Mouse (Mus musculus): ENCODE data around the gene Il21. TPM values are rescaled to one million over a fixed set of nuclear protein-coding genes. Genes with fewer than 3 reads are reported as not detected.

Il21 gene
- polyA plus RNA-seq, 1 experiment from 2014 or later, result not detected

DNA sequence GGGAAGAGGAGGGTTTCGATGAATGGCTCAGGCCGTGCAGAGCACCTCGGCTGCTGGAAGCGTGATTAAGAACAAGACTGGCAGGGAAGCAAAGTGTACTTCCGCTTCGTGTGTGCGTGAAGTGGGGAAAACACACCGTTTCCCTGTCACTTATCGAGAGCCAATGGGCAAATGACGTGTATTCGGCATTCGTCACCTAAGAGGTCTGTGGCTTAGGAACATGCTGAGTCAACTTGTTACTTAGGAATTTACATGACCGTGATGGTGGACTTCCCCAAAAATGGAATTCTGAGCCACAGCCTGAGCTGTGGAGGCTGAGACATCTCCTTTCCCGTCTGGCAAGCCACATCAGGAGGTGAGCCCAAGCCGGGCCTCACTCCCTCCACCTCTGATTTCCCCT lies 25.3 kb upstream of the Il21 start:
- H3K4me3 ChIP-seq (ENCODE audit: low read length), result no peak overlapping the region
- H3K27me3 ChIP-seq (ENCODE audit: control insufficient read depth, insufficient read depth, low read length), result no peaks in the 10 kb centered on the region
- no peak for ATAC-seq (replicated peaks; ENCODE audit: extremely low read depth, insufficient read depth, low FRiP score)
- H3K4me2 ChIP-seq (ENCODE audit: low read depth, low read length), result no peak overlapping the region
- H3K36me3 ChIP-seq (ENCODE audit: control insufficient read depth, insufficient read depth), result no peaks in the 10 kb centered on the region
- WGBS, result 85% methylated on average over 15 of the region's 15 CpGs
- no peak overlapping the region for H3K9ac ChIP-seq (ENCODE audit: low read length)
- H3K4me1 ChIP-seq (ENCODE audit: control insufficient read depth, insufficient read depth, low read length), result no peaks in the 10 kb centered on the region
- H3K9me3 ChIP-seq (replicated peaks; ENCODE audit: control insufficient read depth, low read length), result no peaks in the 10 kb centered on the region
- no peak overlapping the region for H3K27ac ChIP-seq (ENCODE audit: low read length)

DNA sequence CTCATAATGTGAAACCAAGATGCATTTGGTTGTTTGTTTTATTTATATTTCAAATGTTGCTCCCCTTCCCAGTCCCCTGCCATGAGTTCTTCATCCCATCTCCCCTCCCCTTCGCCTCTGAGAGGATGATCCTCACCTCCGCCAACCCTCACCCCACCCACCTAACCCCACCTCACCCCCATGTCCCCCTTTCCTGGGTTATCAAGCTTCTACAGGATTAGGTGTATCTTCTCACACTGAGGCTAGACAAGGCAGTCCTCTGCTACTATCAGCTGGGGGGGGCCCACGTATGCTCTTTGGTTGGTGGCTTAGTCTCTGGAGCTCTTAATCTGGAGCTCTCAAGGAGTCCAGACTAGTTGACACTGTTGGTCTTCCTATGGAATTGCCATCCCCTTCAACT lies 18.5 kb upstream of the Il21 start:
- no peak overlapping the region for H3K9ac ChIP-seq (ENCODE audit: low read length)
- no peak overlapping the region for H3K4me3 ChIP-seq (ENCODE audit: low read length)
- no peaks in the 10 kb centered on the region for H3K36me3 ChIP-seq (ENCODE audit: control insufficient read depth, insufficient read depth)
- no peaks in the 10 kb centered on the region for H3K9me3 ChIP-seq (replicated peaks; ENCODE audit: control insufficient read depth, low read length)
- H3K4me2 ChIP-seq (ENCODE audit: low read depth, low read length), result no peak overlapping the region
- H3K4me1 ChIP-seq (ENCODE audit: control insufficient read depth, insufficient read depth, low read length), result no peaks in the 10 kb centered on the region
- WGBS, result 82% methylated on average over 3 of the region's 3 CpGs
- ATAC-seq (replicated peaks; ENCODE audit: extremely low read depth, insufficient read depth, low FRiP score), result no peak
- no peak overlapping the region for H3K27ac ChIP-seq (ENCODE audit: low read length)
- no peaks in the 10 kb centered on the region for H3K27me3 ChIP-seq (ENCODE audit: control insufficient read depth, insufficient read depth, low read length)

GRCm38 (mm10) chr3:37235025-37235424 lies 2.6 kb upstream of the Il21 start:
- H3K27me3 ChIP-seq (ENCODE audit: control insufficient read depth, insufficient read depth, low read length), result no peaks in the 10 kb centered on the region
- 60% methylated on average over 4 of the region's 4 CpGs for WGBS
- no peaks in the 10 kb centered on the region for H3K9me3 ChIP-seq (replicated peaks; ENCODE audit: control insufficient read depth, low read length)
- no peak overlapping the region for H3K9ac ChIP-seq (ENCODE audit: low read length)
- H3K27ac ChIP-seq (ENCODE audit: low read length), result no peak overlapping the region
- no peak for ATAC-seq (replicated peaks; ENCODE audit: extremely low read depth, insufficient read depth, low FRiP score)
- H3K4me3 ChIP-seq (ENCODE audit: low read length), result no peak overlapping the region
- H3K36me3 ChIP-seq (ENCODE audit: control insufficient read depth, insufficient read depth), result no peaks in the 10 kb centered on the region
- H3K4me2 ChIP-seq (ENCODE audit: low read depth, low read length), result no peak overlapping the region
- no peaks in the 10 kb centered on the region for H3K4me1 ChIP-seq (ENCODE audit: control insufficient read depth, insufficient read depth, low read length)

DNA sequence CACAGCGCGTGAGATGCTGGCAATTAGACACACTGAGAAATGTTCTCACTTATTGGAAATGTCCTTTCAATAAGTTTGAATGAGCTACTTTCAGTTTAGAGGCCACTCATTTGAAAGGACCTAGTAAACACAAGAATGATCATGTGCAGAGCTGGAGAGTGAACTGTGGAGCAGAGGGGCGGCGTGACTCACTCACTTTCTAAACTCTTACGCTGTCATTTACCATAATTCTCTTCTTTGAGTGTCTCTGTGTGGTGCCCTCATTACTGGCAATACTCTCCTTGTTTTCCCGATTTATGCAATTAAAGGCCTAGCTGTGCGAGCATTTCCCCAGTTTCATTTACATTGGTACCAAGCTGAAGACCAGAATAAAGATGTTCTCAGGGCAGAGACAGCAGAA lies 1.3 kb downstream of the Il21 start:
- Histone ChIP-seq H3K36me3 (ENCODE audit: control insufficient read depth, insufficient read depth) (no peaks in the 10 kb centered on the region), H3K4me3 (ENCODE audit: low read length) (no peak overlapping the region), H3K9ac (ENCODE audit: low read length) (no peak overlapping the region), H3K27me3 (ENCODE audit: control insufficient read depth, insufficient read depth, low read length) (no peaks in the 10 kb centered on the region), H3K4me2 (ENCODE audit: low read depth, low read length) (no peak overlapping the region), H3K9me3 (replicated peaks; ENCODE audit: control insufficient read depth, low read length) (no peaks in the 10 kb centered on the region), H3K27ac (ENCODE audit: low read length) (no peak overlapping the region), H3K4me1 (ENCODE audit: control insufficient read depth, insufficient read depth, low read length) (no peaks in the 10 kb centered on the region)
- no peak for ATAC-seq (replicated peaks; ENCODE audit: extremely low read depth, insufficient read depth, low FRiP score)
- 88% methylated on average over 7 of the region's 7 CpGs for WGBS

DNA sequence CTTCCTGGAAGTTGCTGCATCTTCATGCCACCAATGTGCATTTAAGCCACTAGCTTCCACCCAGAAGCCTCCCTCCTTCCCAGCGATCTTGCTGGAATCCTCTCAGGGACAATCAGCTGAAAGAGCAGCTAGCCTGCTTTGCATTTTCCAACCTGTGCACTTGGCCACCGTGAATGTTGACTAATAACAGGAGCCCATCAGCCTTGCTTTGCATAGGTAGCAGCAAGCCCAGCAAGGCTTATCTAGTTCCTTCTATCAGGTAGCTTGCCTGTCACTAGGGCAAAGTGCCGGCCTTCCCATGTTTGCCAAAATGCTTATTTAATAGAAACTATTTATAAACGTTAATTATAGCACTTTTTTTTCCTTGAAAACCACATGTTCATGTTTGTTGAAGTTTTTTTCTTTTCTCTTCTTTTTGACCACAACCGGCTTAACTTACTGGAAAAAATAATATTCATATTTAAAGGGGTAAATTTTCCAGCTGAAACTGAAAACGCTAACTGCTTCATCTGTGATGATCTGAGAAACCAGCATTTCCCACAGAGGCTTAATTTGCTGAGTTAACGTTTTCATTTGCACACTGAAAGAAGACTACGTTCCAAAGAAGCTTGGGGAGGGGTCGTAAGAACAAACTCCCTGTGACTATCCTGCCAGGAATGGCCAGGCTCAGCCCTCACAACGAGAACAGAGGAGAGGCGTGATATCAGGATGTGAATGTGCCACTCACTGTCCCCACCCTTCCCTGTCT lies 3.2 kb downstream of the Il21 start:
- Histone ChIP-seq H3K36me3 (ENCODE audit: control insufficient read depth, insufficient read depth) (no peaks in the 10 kb centered on the region), H3K27ac (ENCODE audit: low read length) (no peak overlapping the region), H3K9ac (ENCODE audit: low read length) (no peak overlapping the region), H3K4me1 (ENCODE audit: control insufficient read depth, insufficient read depth, low read length) (no peaks in the 10 kb centered on the region), H3K27me3 (ENCODE audit: control insufficient read depth, insufficient read depth, low read length) (no peaks in the 10 kb centered on the region), H3K4me3 (ENCODE audit: low read length) (no peak overlapping the region), H3K4me2 (ENCODE audit: low read depth, low read length) (no peak overlapping the region), H3K9me3 (replicated peaks; ENCODE audit: control insufficient read depth, low read length) (no peaks in the 10 kb centered on the region)
- 54% methylated on average over 11 of the region's 11 CpGs for WGBS
- no peak for ATAC-seq (replicated peaks; ENCODE audit: extremely low read depth, insufficient read depth, low FRiP score)

DNA sequence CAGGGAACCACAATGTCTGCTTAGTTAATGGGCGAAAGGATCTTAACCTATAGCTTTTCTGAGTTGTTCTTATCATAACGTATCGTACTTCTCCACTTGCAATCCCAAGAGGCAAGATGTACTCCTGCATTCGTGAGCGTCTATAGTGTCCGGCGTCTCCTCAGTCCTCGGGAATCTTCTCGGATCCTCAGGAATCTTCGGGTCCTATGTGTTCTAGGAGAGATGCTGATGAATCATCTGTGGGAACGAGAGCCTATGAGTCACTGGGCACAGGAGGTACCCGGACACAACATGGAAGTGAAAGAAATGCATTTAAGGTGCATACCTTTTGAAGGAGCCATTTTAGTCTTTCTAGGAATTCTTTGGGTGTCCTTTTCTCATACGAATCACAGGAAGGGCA lies 7.3 kb downstream of the Il21 start:
- H3K9me3 ChIP-seq (replicated peaks; ENCODE audit: control insufficient read depth, low read length), result no peaks in the 10 kb centered on the region
- H3K27me3 ChIP-seq (ENCODE audit: control insufficient read depth, insufficient read depth, low read length), result no peaks in the 10 kb centered on the region
- ATAC-seq (replicated peaks; ENCODE audit: extremely low read depth, insufficient read depth, low FRiP score), result no peak
- H3K4me1 ChIP-seq (ENCODE audit: control insufficient read depth, insufficient read depth, low read length), result no peaks in the 10 kb centered on the region
- no peak overlapping the region for H3K4me3 ChIP-seq (ENCODE audit: low read length)
- H3K36me3 ChIP-seq (ENCODE audit: control insufficient read depth, insufficient read depth), result no peaks in the 10 kb centered on the region
- no peak overlapping the region for H3K9ac ChIP-seq (ENCODE audit: low read length)
- WGBS, result 87% methylated on average over 13 of the region's 13 CpGs
- no peak overlapping the region for H3K4me2 ChIP-seq (ENCODE audit: low read depth, low read length)
- no peak overlapping the region for H3K27ac ChIP-seq (ENCODE audit: low read length)

GRCm38 (mm10) chr3:37219071-37219470 lies 13.4 kb downstream of the Il21 start:
- no peak for ATAC-seq (replicated peaks; ENCODE audit: extremely low read depth, insufficient read depth, low FRiP score)
- Histone ChIP-seq H3K9me3 (replicated peaks; ENCODE audit: control insufficient read depth, low read length) (no peaks in the 10 kb centered on the region), H3K4me1 (ENCODE audit: control insufficient read depth, insufficient read depth, low read length) (no peaks in the 10 kb centered on the region), H3K36me3 (ENCODE audit: control insufficient read depth, insufficient read depth) (no peaks in the 10 kb centered on the region), H3K27ac (ENCODE audit: low read length) (no peak overlapping the region), H3K27me3 (ENCODE audit: control insufficient read depth, insufficient read depth, low read length) (no peaks in the 10 kb centered on the region), H3K4me2 (ENCODE audit: low read depth, low read length) (no peak overlapping the region), H3K9ac (ENCODE audit: low read length) (no peak overlapping the region), H3K4me3 (ENCODE audit: low read length) (no peak overlapping the region)
- WGBS, result 18% methylated on average over 4 of the region's 4 CpGs

DNA sequence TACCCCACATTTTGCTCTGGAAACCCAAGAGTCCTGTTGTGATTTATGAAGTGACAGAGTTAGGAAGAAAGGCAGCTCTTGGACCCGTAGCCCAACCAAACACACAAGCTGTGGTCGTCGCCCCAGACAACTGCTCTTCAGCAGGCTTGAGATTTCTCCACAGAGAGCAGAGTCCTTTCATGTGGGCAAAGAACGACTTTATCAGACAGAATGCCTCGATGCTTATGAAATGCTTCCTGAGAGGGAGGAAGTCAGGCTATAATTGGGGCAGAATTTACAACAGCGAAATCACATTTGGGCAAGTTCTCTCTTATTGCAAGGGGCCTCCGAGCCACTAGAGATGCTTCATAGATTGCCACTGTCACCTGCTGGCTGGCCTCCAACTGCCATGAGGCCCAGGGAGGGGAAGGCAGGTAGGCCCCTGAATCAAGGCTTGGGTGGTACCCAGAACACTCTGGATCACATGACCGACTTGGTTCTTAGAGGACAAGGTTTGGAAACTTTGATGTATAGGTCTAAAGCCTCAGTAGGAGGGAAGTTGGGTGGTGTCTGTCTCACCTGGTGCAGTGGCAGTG lies 27.1 kb downstream of the Il21 start:
- Histone ChIP-seq H3K4me1 (ENCODE audit: control insufficient read depth, insufficient read depth, low read length) (no peaks in the 10 kb centered on the region; the same call in 1 of the 2 replicates), H3K36me3 (ENCODE audit: control insufficient read depth, insufficient read depth) (no peaks in the 10 kb centered on the region), H3K4me2 (ENCODE audit: low read depth, low read length) (no peak overlapping the region), H3K9me3 (replicated peaks; ENCODE audit: control insufficient read depth, low read length) (no peaks in the 10 kb centered on the region), H3K4me3 (ENCODE audit: low read length) (no peak overlapping the region), H3K9ac (ENCODE audit: low read length) (no peak overlapping the region), H3K27ac (ENCODE audit: low read length) (no peak overlapping the region), H3K27me3 (ENCODE audit: control insufficient read depth, insufficient read depth, low read length) (no peaks in the 10 kb centered on the region)
- no peak for ATAC-seq (replicated peaks; ENCODE audit: extremely low read depth, insufficient read depth, low FRiP score)
- 49% methylated on average over 8 of the region's 8 CpGs for WGBS

DNA sequence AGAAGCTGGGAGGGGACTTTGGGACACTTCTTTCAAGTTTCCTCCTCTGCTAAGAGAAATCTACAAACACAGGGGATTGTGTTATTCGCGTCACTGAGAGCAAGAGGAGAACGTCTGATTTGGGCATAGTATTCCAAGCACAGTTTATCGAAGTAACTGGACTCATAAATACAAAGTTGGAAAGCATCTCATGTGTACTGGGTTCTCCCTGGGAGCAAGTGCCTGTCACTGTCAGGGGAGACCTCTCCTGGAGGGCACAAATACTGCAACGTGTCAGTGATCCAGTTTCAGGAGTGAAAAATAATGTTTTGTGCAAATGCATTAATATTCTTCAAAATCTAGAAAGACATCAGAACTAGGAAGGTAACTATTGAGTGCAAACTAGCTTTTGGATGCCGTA lies 27.9 kb downstream of the Il21 start:
- H3K9me3 ChIP-seq (replicated peaks; ENCODE audit: control insufficient read depth, low read length), result no peaks in the 10 kb centered on the region
- H3K27me3 ChIP-seq (ENCODE audit: control insufficient read depth, insufficient read depth, low read length), result no peaks in the 10 kb centered on the region
- H3K9ac ChIP-seq (ENCODE audit: low read length), result peak overlapping the region; percentile 82
- H3K4me1 ChIP-seq (ENCODE audit: control insufficient read depth, insufficient read depth, low read length), result no peaks in the 10 kb centered on the region; the same call in 1 of the 2 replicates
- peak overlapping the region; percentile 96 for H3K4me2 ChIP-seq (ENCODE audit: low read depth, low read length)
- no peak for ATAC-seq (replicated peaks; ENCODE audit: extremely low read depth, insufficient read depth, low FRiP score)
- H3K27ac ChIP-seq (ENCODE audit: low read length), result no peak overlapping the region
- 23% methylated on average over 6 of the region's 6 CpGs for whole genome bisulfite sequencing
- H3K4me3 ChIP-seq (ENCODE audit: low read length), result peak overlapping the region; percentile 70
- no peaks in the 10 kb centered on the region for H3K36me3 ChIP-seq (ENCODE audit: control insufficient read depth, insufficient read depth)

Measured in heart, embryonic 16.5 days (tissue).